Mouse (Mus musculus) heart, postnatal 14 days (tissue): ENCODE measurements at regions not wholly inside any gene's neighbourhood (a gene's known extent, or its start where the extent isn't known, plus 50 kb on each side); places are given as distances from the start of the nearest gene placed in this dataset.

Experiments
- DNase-seq, 2 experiments: peaks; one replicate each; pipeline ENCODE4 v3.0.0; 2021 to 2022
- intact Hi-C: fragments of 180-260 bp; cut with DNase I; formaldehyde crosslinking; loops from one replicate; pipeline ENCODE4 v1.15.1; 2025

- no peak for DNase-seq
- intact Hi-C loops: no loop called here
Observed at GRCm38 (mm10) chr12:13698834-13699233, 429.9 kb downstream of the Nbas start.

GRCm38 (mm10) chr12:13691394-13692165 is 422.6 kb downstream of the Nbas start:
- DNase-seq: no peak
- intact Hi-C loops: no loop called here

GRCm38 (mm10) chr12:13677266-13677665 is 408.3 kb downstream of the Nbas start:
- intact Hi-C loops: no loop called here
- DNase-seq: no peak

GRCm38 (mm10) chr12:13669453-13669852 is 400.5 kb downstream of the Nbas start:
- no peak for DNase-seq
- intact Hi-C loops: no loop called here

GRCm38 (mm10) chr12:13668485-13669022 is 399.6 kb downstream of the Nbas start:
- DNase-seq: no peak
- intact Hi-C loops: no loop called here

- intact Hi-C loops: no loop called here
- DNase-seq: peak in 1 of 2 experiments; percentile 3
Observed at GRCm38 (mm10) chr12:13639336-13639735, 370.4 kb downstream of the Nbas start.
